Mouse (Mus musculus): ENCODE measurements around the gene Cd59b.
"Not testable (repeated sequence)": the region's sequence is repeated elsewhere in the genome, so short reads cannot be mapped to it uniquely, and the experiment has no call there.

Cd59b gene

DNA sequence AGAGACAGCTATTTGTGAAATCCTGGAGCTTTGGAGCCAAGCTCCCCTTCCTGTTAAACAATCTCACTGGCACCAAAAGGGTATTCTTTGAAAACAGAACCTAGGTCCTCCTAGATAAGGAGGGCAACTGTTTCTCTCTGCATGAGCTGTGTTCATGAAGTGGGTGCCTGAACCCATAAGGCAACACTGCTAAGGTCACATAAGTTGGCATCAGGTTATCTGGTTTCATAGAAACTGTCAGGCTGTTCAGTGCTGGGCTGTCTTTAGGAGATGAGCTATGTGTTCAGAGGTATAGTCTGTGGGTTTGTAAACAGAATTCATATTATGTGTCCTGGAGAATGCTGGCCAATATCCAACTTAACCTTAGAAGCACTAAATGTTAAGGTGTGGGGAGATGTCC lies 47.5 kb downstream of the Cd59b start:
- in situ Hi-C loops (cut with MboI, MseI), result not testable (repeated sequence)

DNA sequence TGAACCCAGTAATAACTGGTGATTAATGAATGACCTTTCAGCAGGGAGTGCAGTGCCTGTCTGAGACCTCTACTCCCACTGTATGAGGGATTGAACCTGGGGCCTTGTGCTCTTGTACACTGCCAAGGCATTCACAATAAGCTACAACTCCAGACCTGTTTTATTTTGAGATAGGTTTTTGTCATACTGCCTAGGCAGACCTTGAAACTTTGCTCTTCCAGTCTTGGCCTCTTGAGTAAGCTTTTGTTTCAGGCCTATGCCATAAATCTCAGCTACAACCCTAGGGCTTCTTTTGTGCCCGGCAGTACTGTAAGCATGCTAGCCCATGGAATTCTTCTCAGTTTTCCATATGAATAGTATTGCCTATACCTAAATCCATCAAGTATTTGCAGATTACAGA lies 49.4 kb downstream of the Cd59b start:
- in situ Hi-C loops (cut with MboI, MseI), result no loop called here

DNA sequence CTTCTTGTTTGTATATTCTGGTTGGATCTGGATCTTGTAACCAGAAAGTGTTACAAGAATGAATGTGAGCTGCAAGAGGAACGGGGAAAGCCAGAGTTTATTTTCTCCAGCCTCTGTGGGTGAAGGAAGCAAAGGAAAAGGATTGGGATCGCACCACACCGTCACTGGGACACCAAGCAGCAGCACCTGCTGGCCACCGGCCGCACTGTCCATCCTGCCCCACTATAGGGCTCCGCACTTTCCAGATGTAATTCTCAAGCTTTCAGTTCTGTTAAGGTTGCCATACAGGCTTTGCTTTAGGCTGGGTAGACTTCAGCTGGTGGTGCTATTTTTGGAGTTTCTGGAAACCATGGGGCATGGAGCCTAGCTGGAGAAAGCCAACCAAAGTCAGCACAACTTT lies 50.7 kb downstream of the Cd59b start:
- in situ Hi-C loops (cut with MboI, MseI), result no loop called here

DNA sequence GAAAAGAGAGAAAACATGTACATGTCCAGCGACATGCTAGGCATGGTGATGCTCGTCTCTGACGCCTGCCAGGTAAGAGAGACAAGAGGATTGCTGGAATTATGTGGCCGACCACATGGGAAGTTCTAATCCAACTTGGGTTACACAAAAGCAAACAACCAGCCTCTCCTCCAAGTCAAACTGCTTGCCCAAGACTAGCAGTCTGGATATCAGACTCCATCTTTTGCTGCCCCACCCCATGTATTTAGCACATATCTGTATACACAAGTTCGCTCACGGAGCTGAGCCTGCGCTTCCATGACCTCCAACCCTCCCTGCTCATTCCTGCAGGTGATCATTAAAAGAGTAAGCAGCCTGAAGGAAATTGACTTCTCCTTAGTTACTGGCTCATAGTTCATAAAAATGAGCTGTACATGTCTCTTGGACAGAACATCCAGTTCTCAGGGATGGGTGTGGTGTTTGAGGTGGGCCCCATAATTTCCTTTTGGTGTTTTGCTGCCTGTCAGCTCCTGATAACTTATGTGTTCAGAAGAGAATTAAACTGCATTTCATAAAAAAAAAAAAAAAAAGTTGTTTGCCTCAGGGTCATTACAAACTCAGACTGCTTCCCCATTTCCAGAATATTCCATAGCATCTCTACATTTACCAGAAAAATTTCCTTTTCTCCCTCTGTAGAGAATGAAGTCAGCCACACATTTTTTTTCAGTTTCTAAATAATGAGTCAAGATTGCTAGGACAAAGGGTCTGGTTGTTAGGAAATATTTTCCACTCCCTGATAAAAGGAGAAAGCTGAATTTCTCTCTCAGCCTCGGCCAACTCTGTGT lies 52.2 kb downstream of the Cd59b start:
- in situ Hi-C loops (cut with MboI, MseI), result no loop called here

DNA sequence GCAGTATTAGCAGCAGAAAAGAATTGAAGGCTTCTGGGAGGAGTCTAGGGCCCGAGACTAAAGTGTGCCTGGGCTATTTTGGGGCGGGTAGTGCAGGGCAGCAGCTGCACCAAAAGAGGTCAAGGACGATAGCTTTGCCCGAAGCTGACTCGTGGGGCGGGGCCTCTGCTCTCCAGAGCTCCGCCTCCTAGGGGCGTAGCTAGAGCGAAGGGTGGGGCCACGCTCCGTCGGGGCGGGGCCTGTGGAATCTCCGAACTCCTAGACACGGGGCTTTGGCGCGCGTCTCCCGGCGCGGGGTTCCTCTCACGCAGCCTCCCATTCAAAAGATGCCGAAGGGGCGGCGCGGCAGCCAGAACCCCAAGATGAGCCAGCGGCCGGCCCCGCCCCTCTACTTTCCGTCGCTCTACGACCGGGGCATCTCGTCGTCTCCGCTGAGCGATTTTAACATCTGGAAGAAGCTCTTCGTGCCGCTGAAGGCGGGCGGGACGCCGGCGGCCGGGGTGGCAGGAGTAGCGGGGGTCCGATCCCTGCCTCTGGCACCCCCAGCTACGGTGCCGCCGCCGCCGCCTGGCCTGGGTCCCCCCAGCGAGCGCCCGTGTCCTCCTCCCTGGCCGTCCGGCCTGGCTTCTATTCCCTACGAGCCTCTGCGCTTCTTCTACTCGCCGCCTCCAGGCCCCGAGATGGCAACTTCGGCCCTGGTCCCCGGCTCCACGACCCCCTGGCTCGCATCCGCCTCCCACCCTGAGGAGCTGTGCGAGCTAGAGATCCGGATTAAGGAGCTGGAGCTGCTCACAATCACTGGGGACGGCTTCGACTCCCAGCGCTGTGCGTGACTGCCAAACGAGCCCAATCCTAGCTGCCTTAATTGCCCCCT lies 53.1 kb downstream of the Cd59b start, which contains the start of gene A930018P22Rik:
Gene A930018P22Rik (plus strand): TSS at position 265 of the 874 bp plus-strand sequence.
- in situ Hi-C loops (cut with MboI, MseI), result no loop called here

DNA sequence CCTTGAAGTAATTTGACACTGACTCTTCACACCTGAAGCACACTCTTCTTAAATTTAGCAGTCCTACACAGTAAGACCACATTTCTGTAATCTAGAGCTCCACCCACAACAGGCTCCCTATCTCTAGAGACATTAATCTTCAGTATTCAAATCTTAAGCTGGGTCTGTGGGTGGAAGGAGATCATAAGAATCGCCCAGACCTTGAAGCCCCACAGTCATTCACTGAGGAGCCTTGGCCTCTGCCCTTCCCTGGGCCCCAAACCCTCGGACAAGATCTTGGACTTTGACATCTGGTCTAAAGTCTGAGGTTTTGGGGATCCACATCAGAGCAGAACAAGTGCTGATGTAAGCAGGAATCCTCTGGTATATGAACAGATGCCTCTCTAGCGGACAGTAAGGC lies 53.9 kb downstream of the Cd59b start:
- in situ Hi-C loops (cut with MboI, MseI), result no loop called here

DNA sequence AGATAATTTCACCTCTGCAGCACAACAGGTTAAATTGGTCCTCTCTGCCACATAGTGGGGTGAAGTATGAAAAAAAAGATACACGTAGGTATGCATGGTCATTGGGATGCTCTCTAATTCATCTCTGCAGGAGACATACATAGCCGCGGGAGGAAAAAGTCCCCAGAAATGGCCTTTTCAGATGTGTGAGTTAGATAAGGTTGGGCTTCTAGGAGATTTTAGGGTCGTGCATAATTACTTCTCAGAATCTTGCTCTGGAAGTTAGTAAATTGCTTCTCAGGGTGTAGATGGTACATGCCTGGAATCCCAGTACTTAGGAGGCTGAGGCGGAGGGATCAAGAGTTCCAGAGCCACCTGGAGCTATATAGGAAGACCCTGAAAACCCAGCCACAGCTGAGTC lies 54.4 kb downstream of the Cd59b start:
- in situ Hi-C loops (cut with MboI, MseI), result no loop called here

DNA sequence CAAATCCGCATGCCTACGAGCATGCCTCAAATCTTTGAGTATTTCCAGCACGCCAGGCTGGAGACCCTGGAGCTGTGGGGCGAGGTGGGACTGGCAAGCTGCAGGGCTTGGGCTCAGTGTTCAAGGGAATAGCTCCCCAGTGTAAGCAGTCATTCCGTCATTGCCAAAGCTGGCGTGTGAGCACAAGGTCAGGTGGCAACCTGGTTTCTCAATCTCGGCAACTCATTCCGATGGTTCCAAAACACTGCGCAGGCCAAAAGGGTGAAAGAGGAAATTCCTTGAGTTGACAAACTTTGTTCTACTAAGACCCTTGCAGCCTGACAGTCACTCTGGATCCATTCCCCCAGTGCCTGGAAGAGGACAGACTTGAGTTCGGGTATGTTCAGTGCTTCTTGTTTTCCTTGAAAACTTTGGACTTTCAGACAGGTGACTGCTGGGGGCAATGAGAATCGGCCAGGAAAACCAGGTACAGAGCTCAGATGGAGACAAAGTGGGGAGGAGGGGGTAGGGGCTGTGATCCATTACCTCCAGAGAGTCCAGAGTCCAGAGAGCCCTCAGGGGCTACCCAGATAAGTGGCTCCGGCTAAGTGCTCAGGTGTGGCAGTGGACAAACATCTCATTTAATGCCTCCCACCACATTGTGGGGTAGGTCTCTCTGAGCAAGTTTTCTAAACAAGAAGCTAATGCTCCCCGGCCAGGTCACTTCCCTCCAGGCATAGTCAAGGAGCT lies 59.3 kb downstream of the Cd59b start:
- in situ Hi-C loops (cut with MboI, MseI), result loop anchor here (5.0 kb wide), 1 partner anchor 283 kb away; the partner anchor contains the start of gene D430041D05Rik

DNA sequence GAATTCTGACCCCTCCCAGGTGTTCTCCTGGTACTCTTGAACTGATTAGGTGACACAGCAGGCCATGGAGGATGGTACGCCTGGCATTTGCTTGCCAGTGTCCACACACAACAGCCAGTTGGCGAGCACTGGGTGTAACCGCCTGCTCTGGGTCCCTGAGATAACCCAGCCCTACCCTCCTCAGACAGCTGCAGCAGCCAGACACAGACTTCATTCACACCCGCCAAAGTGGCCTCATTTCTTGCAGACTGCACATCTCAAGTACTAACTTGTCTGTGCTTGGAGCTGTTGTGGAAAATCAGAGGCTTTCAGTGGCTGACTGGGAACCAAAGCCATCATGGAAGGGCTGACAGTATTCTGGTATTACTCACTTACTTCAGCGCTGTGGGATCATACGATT lies 60.5 kb downstream of the Cd59b start:
- in situ Hi-C loops (cut with MboI, MseI), result no loop called here

DNA sequence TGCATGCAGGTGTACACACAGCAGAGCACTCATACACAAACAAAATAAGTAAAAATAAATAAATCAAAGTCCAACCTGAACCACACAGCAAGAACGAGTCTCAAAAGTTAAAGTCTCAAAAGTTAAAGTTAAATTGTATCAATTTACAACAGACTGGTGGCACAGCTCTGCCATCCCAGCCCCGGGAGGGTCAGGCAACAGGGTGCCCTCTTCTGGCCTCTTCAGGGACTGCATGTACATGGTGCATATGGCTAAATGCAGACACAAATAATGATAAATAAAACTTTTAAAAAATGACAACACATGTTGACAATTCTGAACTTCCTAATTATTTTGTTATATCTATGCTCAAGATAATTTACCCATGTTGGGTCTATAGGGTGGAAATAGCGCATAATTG lies 61.3 kb downstream of the Cd59b start:
- in situ Hi-C loops (cut with MboI, MseI), result no loop called here

DNA sequence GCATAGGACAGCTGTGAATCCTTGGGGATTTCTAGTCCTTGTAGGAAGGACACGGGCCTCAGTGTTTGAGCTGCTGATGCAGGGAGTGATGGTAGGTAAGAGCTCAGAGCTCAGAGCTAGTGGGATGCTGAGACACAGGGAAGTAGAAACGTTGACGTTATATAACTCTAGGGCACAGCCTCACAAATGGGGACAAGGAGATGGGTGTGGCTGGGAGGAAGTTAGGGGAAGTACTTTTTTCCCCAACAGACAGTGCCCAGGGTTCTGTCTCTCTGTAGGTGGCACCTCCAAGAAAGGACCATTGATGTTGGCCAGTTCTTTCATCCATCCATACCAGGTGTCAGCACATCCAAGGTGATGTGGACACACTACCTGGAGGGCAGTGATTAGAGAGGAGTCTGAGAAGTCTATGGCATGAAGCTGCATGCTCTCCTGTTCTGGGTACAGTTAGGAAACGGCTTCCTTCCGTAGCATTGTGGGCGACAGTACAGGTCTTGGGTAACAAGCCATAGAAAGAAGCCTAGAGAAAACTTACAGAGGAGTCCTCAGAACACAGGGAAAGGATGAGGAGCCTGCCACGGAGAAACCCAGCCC lies 62.7 kb downstream of the Cd59b start:
- in situ Hi-C loops (cut with MboI, MseI), result no loop called here

DNA sequence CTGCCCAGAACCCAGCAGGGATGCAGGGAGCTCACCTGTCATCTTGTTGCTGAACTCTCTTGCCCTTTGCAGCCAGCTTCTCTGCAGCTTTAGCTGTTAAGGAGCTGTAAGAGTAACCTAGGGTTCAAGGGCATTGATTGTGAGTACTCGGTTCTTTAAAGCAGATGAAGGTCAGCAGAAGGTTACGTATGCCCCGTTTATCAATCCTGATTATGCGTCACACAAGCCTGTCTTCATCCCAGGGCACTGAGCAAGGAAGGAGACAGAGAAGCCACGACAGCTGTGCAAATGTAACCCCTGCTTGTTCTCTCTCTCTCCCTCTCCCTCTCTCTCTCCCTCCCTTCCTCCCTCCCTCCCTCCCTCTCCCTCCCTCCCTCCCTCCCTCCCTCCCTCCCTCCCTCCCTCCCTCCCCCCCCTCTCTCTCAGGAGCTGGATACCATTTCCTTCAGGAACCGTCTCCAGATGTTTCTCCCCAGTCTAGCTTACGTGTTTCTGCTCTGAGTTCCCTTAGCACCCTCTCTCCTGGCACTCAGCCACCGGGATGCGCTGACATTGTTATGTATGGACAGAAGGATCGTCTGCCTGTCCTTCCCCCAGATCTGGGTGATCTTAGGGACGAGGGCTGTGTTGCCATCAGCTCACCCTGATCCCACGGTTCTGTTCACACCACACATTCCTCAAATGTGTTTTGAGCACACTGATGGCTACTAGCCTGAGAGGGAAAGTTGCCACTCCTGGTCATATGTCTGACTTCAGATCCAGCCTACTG lies 63.6 kb downstream of the Cd59b start:
- in situ Hi-C loops (cut with MboI, MseI), result no loop called here

DNA sequence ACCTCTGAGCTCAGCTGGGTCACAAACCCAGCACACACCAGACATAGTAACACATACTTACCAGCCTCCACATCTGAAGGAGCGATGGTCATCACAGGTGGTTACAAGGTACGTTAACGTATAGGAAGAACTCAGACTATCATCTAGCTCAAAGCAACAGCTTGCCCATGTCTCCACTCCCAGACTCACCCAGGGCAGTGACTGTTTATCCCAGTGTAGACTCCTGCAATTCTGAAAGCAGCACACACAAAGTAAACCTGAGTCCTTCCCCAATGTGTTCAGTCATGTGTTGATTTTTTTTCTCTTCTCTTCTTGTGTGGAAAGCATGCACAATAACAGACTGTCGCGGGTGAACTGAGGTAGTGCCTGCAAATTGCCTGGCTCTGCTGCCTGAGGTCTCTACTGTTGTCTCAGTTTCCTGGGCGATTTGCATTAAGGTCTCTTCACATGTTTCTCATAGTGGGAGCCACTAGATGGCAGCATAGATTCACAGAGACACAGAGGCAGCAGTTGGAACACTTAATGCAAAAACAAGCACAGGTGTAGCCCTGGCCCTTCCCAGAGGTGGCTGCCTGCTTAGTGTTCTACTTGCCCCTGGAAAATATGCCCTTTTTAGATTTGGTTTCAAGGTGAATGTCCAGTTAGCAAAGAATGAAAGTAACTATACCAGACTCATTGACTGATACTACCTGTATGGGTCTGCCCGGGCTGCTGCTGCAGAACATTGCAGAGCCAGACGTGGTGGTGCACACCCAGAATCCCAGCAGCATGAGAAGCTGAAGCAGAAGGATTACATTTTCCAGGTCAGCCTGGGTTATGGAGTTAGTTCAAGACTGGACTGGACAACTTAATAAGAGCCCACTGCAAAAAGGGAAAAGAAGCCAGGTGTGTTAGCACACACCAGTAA lies 64.8 kb downstream of the Cd59b start:
- in situ Hi-C loops (cut with MboI, MseI), result no loop called here

DNA sequence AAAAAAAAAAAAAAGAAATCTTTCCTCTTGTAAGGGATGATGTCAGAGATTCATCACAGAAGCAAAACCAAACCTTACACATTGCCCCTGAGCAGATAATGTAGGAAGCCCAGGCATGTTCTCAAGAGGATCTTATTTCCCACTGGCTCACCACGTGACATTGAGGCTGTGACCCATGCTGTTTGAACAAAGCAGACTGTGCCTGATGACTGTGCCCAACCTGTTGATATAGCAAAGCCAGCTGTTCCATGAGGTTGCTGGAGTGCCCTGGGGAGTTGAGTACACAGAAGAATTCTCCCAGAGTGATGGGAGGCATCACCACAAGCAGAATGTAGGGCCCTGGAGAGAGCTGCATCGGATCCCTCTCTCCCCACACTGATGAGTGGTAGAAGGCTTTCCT lies 66.3 kb downstream of the Cd59b start:
- in situ Hi-C loops (cut with MboI, MseI), result no loop called here

Measured in T-helper 1 cell (primary cell).